Mouse (Mus musculus): ENCODE measurements around the gene Kcnc1. TPM values are rescaled to one million over a fixed set of nuclear protein-coding genes. Genes with fewer than 3 reads are reported as not detected.

Kcnc1 gene
- polyA plus RNA-seq, 1 experiment from 2014 or later: 1.1 TPM

GRCm38 (mm10) chr7:46364154-46364553, 32.1 kb upstream of the Kcnc1 start:
- 44% methylated on average over 5 of the region's 5 CpGs for WGBS
- no peaks in the 10 kb centered on the region for H3K27me3 ChIP-seq (replicated peaks; ENCODE audit: control insufficient read depth, insufficient read depth, low read length)

GRCm38 (mm10) chr7:46365810-46366209, 30.5 kb upstream of the Kcnc1 start:
- no peak overlapping the region for H3K9ac ChIP-seq (ENCODE audit: low read depth, low read length)
- no peak overlapping the region for H3K4me2 ChIP-seq (ENCODE audit: low read depth, low read length)
- H3K9me3 ChIP-seq (ENCODE audit: control insufficient read depth, low read length): no peaks in the 10 kb centered on the region
- H3K4me1 ChIP-seq (ENCODE audit: control insufficient read depth, insufficient read depth, low read length): no peaks in the 10 kb centered on the region
- DNase-seq (ENCODE audit: low spot score) (peak; percentile 56), ATAC-seq (ENCODE audit: low read depth) (peak; percentile 63; the same call in 1 of the 2 replicates)
- H3K36me3 ChIP-seq (ENCODE audit: control insufficient read depth, insufficient read depth, low read length): no peaks in the 10 kb centered on the region
- no peak overlapping the region for H3K4me3 ChIP-seq (ENCODE audit: low read depth, low read length)
- H3K27ac ChIP-seq (replicated peaks; ENCODE audit: low read depth, low read length): no peak overlapping the region
- WGBS: 71% methylated on average over 1 of the region's 1 CpGs
- H3K27me3 ChIP-seq (replicated peaks; ENCODE audit: control insufficient read depth, insufficient read depth, low read length): no peaks in the 10 kb centered on the region

More at GRCm38 (mm10) chr7:46364154-46364553, 32.1 kb upstream of the Kcnc1 start:
- no peak overlapping the region for H3K9ac ChIP-seq (ENCODE audit: low read depth, low read length)
- no peaks in the 10 kb centered on the region for H3K4me1 ChIP-seq (ENCODE audit: control insufficient read depth, insufficient read depth, low read length)
- DNase-seq (ENCODE audit: low spot score) (peak; percentile 26), ATAC-seq (ENCODE audit: low read depth) (peak; percentile 37; the same call in 1 of the 2 replicates)
- H3K9me3 ChIP-seq (ENCODE audit: control insufficient read depth, low read length): no peaks in the 10 kb centered on the region
- no peak overlapping the region for H3K27ac ChIP-seq (replicated peaks; ENCODE audit: low read depth, low read length)
- H3K4me2 ChIP-seq (ENCODE audit: low read depth, low read length): no peak overlapping the region
- no peaks in the 10 kb centered on the region for H3K36me3 ChIP-seq (ENCODE audit: control insufficient read depth, insufficient read depth, low read length)
- no peak overlapping the region for H3K4me3 ChIP-seq (ENCODE audit: low read depth, low read length)

- no peak for DNase-seq (ENCODE audit: low spot score)
- Histone ChIP-seq H3K27me3 (replicated peaks; ENCODE audit: control insufficient read depth, insufficient read depth, low read length) (peaks cover 32% of the 10 kb centered on the region), H3K36me3 (ENCODE audit: control insufficient read depth, insufficient read depth, low read length) (no peaks in the 10 kb centered on the region), H3K9me3 (ENCODE audit: control insufficient read depth, low read length) (no peaks in the 10 kb centered on the region), H3K9ac (ENCODE audit: low read depth, low read length) (no peak overlapping the region), H3K27ac (replicated peaks; ENCODE audit: low read depth, low read length) (no peak overlapping the region), H3K4me1 (ENCODE audit: control insufficient read depth, insufficient read depth, low read length) (no peaks in the 10 kb centered on the region), H3K4me3 (ENCODE audit: low read depth, low read length) (no peak overlapping the region), H3K4me2 (ENCODE audit: low read depth, low read length) (no peak overlapping the region)
- no peak for ATAC-seq (ENCODE audit: low read depth)
- 72% methylated on average over 4 of the region's 4 CpGs for WGBS
Measured at GRCm38 (mm10) chr7:46371104-46371503, 25.2 kb upstream of the Kcnc1 start.

GRCm38 (mm10) chr7:46376172-46377007, 19.9 kb upstream of the Kcnc1 start, which contains the start of gene Myod1:
Gene Myod1 (plus strand): TSS chr7:46376474.
- ATAC-seq (ENCODE audit: low read depth) (peak; percentile 61; the same call in 1 of the 2 replicates), DNase-seq (ENCODE audit: low spot score) (peak; percentile 73)
- Histone ChIP-seq H3K9ac (ENCODE audit: low read depth, low read length) (peak within 1 kb of the TSS; percentile 54), H3K9me3 (ENCODE audit: control insufficient read depth, low read length) (no peaks in the 10 kb centered on the region), H3K4me2 (ENCODE audit: low read depth, low read length) (peak within 1 kb of the TSS; percentile 43), H3K27me3 (replicated peaks; ENCODE audit: control insufficient read depth, insufficient read depth, low read length) (peaks cover 74% of the 10 kb centered on the region), H3K4me3 (ENCODE audit: low read depth, low read length) (peak within 1 kb of the TSS; percentile 30), H3K36me3 (ENCODE audit: control insufficient read depth, insufficient read depth, low read length) (no peaks in the 10 kb centered on the region), H3K4me1 (ENCODE audit: control insufficient read depth, insufficient read depth, low read length) (peaks cover 3% of the 10 kb centered on the region; the same call in 1 of the 2 replicates), H3K27ac (replicated peaks; ENCODE audit: low read depth, low read length) (0 out of 2 replicates have a peak within 1 kb of the TSS, but pooled peaks have one; percentile 28)
- 3% methylated on average over 24 of the region's 44 CpGs for WGBS

GRCm38 (mm10) chr7:46377008-46377346, 19.3 kb upstream of the Kcnc1 start:
- Histone ChIP-seq H3K36me3 (ENCODE audit: control insufficient read depth, insufficient read depth, low read length) (no peaks in the 10 kb centered on the region), H3K9me3 (ENCODE audit: control insufficient read depth, low read length) (no peaks in the 10 kb centered on the region), H3K9ac (ENCODE audit: low read depth, low read length) (peak overlapping the region; percentile 54), H3K4me1 (ENCODE audit: control insufficient read depth, insufficient read depth, low read length) (peaks cover 3% of the 10 kb centered on the region; the same call in 1 of the 2 replicates), H3K4me3 (ENCODE audit: low read depth, low read length) (peak overlapping the region; percentile 30), H3K4me2 (ENCODE audit: low read depth, low read length) (peak overlapping the region; percentile 43), H3K27me3 (replicated peaks; ENCODE audit: control insufficient read depth, insufficient read depth, low read length) (peaks cover 74% of the 10 kb centered on the region), H3K27ac (replicated peaks; ENCODE audit: low read depth, low read length) (0 out of 2 replicates have a peak overlapping the region, but pooled peaks have one; percentile 28)
- 3% methylated on average over 26 of the region's 33 CpGs for WGBS
- peak; percentile 48 for DNase-seq (ENCODE audit: low spot score)
- 0 out of 2 replicates have a peak, but pooled peaks have one; percentile 20 for ATAC-seq (ENCODE audit: low read depth)

GRCm38 (mm10) chr7:46378123-46378522, 18.2 kb upstream of the Kcnc1 start:
- H3K36me3 ChIP-seq (ENCODE audit: control insufficient read depth, insufficient read depth, low read length): no peaks in the 10 kb centered on the region
- no peaks in the 10 kb centered on the region for H3K9me3 ChIP-seq (ENCODE audit: control insufficient read depth, low read length)
- peak overlapping the region; percentile 30 for H3K4me3 ChIP-seq (ENCODE audit: low read depth, low read length)
- H3K27ac ChIP-seq (replicated peaks; ENCODE audit: low read depth, low read length): peak overlapping the region; percentile 29; the same call in 1 of the 2 replicates
- peaks cover 70% of the 10 kb centered on the region for H3K27me3 ChIP-seq (replicated peaks; ENCODE audit: control insufficient read depth, insufficient read depth, low read length)
- ATAC-seq (ENCODE audit: low read depth) (no peak), DNase-seq (ENCODE audit: low spot score) (peak; percentile 13)
- H3K4me1 ChIP-seq (ENCODE audit: control insufficient read depth, insufficient read depth, low read length): peaks cover 3% of the 10 kb centered on the region; the same call in 1 of the 2 replicates
- H3K9ac ChIP-seq (ENCODE audit: low read depth, low read length): peak overlapping the region; percentile 54; the same call in 1 of the 2 replicates
- H3K4me2 ChIP-seq (ENCODE audit: low read depth, low read length): peak overlapping the region; percentile 43
- WGBS: 4% methylated on average over 22 of the region's 22 CpGs

- H3K4me2 ChIP-seq (ENCODE audit: low read depth, low read length): peak overlapping the region; percentile 43; the same call in 1 of the 2 replicates
- no peak overlapping the region for H3K9ac ChIP-seq (ENCODE audit: low read depth, low read length)
- peaks cover 63% of the 10 kb centered on the region for H3K27me3 ChIP-seq (replicated peaks; ENCODE audit: control insufficient read depth, insufficient read depth, low read length)
- no peak overlapping the region for H3K4me3 ChIP-seq (ENCODE audit: low read depth, low read length)
- 5% methylated on average over 16 of the region's 16 CpGs for WGBS
- H3K4me1 ChIP-seq (ENCODE audit: control insufficient read depth, insufficient read depth, low read length): peaks cover 3% of the 10 kb centered on the region; the same call in 1 of the 2 replicates
- no peak overlapping the region for H3K27ac ChIP-seq (replicated peaks; ENCODE audit: low read depth, low read length)
- H3K9me3 ChIP-seq (ENCODE audit: control insufficient read depth, low read length): no peaks in the 10 kb centered on the region
- DNase-seq (ENCODE audit: low spot score): peak; percentile 84
- peak; percentile 39; the same call in 1 of the 2 replicates for ATAC-seq (ENCODE audit: low read depth)
- H3K36me3 ChIP-seq (ENCODE audit: control insufficient read depth, insufficient read depth, low read length): no peaks in the 10 kb centered on the region
Measured at GRCm38 (mm10) chr7:46378983-46379382, 17.3 kb upstream of the Kcnc1 start.

- Histone ChIP-seq H3K4me2 (ENCODE audit: low read depth, low read length) (no peak overlapping the region), H3K36me3 (ENCODE audit: control insufficient read depth, insufficient read depth, low read length) (no peaks in the 10 kb centered on the region), H3K27me3 (replicated peaks; ENCODE audit: control insufficient read depth, insufficient read depth, low read length) (peaks cover 47% of the 10 kb centered on the region), H3K4me1 (ENCODE audit: control insufficient read depth, insufficient read depth, low read length) (peaks cover 3% of the 10 kb centered on the region; the same call in 1 of the 2 replicates), H3K9me3 (ENCODE audit: control insufficient read depth, low read length) (no peaks in the 10 kb centered on the region), H3K27ac (replicated peaks; ENCODE audit: low read depth, low read length) (no peak overlapping the region), H3K4me3 (ENCODE audit: low read depth, low read length) (no peak overlapping the region), H3K9ac (ENCODE audit: low read depth, low read length) (no peak overlapping the region)
- ATAC-seq (ENCODE audit: low read depth): no peak
- WGBS: 62% methylated on average over 9 of the region's 9 CpGs
- peak; percentile 19 for DNase-seq (ENCODE audit: low spot score)
Measured at GRCm38 (mm10) chr7:46380625-46381024, 15.7 kb upstream of the Kcnc1 start.
